Mouse (Mus musculus): ENCODE measurements around the gene Lime1.

GRCm38 (mm10) chr2:181397207-181397761 is 17.4 kb downstream of the Lime1 start:
- TF ChIP-seq CTCF (IDR thresholded peaks at IDR 0.05; ENCODE audit: control insufficient read depth, insufficient read depth, low read length): no peak
- no peak for TF ChIP-seq POLR2A (IDR thresholded peaks at IDR 0.05; ENCODE audit: borderline replicate concordance, control insufficient read depth, low read depth, low read length)
